Mouse (Mus musculus) skeletal muscle tissue, adult 2 months (tissue): Measurements from ENCODE around the gene Myl4.
"Not testable (repeated sequence)": the region's sequence is repeated elsewhere in the genome, so short reads cannot be mapped to it uniquely, and the experiment has no call there.

Experiments
- DNase-seq: peaks from one replicate; pipeline ENCODE4 v3.0.0-alpha.2; 2012; ENCODE audit warnings: low read depth, low spot score

Myl4 gene

GRCm38 (mm10) chr11:104571373-104571772 is 20.9 kb downstream of the Myl4 start:
- not testable (repeated sequence) for DNase-seq

- no peak for DNase-seq
Observed at GRCm38 (mm10) chr11:104572091-104572490, 21.6 kb downstream of the Myl4 start.

DNA sequence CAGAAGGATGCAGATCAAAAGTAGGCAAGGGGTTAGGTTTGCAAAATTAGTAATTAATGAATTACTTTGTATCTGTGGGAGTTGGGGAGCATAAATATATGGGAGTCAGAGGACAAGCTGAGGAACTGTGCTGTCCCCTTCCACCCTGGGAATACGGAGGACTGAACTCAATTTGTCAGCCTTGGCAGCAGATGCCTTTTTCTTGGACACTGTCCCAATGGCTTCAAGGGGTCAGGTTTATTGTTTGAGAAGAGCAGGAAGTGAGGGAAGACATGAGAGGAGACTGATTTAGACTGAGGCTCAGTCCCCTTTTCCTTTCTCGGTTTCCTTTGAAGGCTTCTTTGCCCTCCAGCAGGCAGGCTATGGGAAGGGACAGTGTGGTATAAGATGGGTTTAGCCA is 22.1 kb downstream of the Myl4 start:
- DNase-seq = no peak

DNA sequence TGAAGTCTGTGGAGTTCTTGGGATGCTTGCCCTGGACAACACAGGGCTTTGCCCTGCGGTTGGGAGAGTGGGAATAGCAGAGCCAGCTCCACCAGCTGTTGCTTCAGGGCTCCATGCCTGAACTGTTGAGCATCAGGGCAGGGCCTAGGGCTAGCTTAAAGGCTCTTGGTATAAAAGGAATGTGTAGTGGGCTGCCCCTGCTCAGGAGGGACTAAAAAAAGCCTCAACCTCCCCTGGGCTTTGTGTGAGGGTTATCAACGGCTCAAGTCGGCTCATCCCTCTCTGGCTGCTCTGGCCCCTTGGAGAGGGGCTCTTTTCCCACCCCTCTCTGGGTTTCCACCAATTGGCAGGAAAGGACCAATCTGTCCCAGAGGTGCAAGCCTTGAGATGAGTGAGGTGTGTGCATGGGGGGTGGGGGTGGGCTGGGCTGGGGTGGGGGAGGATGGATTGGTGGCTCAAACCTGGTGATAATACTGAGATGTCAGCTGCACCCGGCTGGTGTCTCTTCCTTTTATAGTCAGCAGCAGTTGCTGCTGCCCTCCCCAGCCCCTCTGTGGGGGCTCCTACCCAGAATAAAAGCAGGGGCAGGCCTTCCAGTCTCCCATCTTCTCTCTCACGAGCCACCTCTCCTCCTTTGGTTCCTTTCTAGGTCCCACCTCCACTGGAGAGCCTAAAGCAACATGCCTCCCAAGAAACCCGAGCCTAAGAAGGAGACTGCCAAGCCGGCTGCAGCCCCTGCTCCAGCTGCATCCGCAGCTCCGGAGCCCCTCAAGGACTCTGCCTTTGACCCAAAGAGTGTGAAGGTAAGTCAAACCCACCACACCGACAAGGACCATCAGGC is 26.5 kb downstream of the Myl4 start:
- no peak for DNase-seq

- no peak for DNase-seq
Observed at GRCm38 (mm10) chr11:104578074-104578473, 27.6 kb downstream of the Myl4 start.

DNA sequence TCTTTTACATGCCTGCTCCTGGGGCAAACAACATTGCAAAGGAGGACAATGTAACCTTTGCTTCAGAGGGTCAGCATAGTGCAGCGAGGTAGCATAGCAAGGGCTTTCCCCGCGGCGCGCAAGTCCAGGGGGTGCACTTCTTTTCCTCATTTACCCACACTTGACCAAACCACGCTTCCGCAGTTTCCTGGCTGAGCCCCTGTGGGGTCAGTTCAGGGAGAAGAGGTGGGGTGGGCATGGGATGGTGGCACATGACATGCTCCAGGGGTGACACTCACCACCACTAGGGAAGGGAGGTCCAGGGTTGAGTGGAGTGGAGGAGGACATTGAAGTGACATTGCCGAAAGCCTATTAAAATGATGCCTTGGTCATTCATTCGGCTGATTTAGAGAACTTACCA is 28.6 kb downstream of the Myl4 start:
- DNase-seq = no peak

DNA sequence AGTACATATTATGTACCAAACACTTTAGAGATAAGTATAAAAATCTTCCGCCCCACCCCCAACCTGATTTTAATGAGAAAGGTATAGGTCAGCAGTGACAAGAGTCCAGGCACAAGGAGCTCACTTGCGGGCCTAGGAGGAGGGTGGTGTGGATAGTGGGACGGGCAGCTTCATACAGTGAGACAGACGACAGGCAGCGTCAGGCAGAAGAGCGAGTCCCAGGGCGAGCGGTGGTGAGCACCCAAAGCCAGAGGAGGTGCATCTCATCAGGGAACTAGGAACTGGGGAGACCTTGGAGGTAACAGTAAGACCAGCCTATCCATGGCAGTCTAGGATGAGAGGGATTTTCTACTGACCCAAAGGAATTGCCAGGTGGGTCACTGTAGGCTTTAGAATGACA is 29.1 kb downstream of the Myl4 start:
- no peak for DNase-seq

DNA sequence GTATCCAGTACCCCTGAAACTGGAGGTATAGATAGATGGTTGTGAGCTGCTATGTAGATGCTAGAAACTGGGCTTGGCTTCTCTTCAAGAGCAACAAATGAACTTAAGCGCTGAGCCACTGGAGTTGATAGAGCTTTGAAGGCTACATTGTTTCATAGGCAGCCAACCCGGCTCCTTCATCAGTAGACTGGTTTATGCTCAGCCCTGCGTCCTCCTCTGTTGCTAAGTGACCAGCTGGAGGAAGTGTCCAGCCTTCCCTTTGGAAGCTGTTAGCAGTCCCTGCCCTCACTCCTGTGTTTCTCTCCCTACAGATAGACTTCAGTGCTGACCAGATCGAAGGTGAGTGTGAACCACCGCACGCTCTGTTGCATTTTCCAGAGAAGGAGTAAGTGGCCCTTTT is 29.6 kb downstream of the Myl4 start:
- DNase-seq = no peak

DNA sequence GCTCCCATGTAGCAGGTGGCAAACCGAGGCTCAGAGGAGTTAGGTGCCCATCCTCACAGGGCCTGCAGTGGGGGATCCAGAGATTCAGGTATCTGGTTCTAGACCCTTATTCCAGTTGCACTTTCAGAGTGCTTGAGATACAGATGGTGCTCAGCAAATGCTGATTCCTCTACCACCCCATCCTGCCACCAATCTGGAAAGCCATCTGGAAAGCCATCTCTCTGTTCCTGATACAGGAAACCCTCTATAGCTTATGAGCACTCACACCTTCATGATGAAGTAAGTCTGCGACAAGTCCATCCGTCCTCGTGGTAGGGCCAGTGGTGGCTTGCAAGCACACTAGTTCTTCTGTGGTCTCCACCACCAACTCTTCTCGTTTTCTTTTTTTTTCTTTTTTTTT is 30.1 kb downstream of the Myl4 start:
- no peak for DNase-seq

DNA sequence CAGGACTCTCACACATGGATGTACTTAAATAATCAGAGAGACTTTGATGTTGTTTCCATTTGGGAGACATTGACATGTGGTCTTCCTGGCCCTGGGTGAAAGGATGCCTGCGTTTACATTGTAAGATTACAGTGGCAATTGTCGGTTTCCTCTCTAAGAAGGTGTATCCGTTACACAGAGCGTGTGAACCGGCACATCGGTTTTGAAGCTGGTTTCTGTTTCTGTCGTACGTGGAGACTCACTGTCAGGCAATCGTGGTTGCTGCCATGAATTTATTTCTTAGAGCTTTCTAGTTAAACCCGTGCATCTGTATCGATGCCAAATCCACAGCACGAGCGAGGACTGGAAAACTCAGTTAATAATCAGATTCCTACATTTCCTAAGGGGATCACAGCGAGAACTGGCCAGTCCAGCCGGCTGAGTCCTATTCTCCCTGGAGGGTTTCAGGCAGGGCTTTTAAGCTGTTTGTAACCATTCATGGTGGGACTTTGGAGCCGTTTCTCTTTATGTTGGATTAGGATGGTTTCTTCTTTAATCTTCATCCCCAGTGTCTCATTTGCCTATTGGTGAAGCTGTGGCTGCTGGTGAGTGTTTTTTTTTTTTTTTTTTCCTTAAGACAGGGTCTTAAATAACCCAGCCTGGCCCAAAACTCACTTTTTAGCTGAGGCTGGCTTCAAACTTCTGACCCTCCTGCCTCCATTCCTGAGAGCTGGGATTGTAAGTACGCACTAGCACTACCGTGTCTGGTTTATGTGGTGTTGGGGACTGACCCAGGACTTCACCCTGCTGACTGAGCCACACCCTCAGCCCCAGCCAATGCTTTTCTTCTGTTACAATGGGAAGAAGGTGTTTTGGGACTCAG is 31.2 kb downstream of the Myl4 start:
- DNase-seq = no peak

- no peak for DNase-seq
Observed at GRCm38 (mm10) chr11:104582308-104582606, 31.8 kb downstream of the Myl4 start.

DNA sequence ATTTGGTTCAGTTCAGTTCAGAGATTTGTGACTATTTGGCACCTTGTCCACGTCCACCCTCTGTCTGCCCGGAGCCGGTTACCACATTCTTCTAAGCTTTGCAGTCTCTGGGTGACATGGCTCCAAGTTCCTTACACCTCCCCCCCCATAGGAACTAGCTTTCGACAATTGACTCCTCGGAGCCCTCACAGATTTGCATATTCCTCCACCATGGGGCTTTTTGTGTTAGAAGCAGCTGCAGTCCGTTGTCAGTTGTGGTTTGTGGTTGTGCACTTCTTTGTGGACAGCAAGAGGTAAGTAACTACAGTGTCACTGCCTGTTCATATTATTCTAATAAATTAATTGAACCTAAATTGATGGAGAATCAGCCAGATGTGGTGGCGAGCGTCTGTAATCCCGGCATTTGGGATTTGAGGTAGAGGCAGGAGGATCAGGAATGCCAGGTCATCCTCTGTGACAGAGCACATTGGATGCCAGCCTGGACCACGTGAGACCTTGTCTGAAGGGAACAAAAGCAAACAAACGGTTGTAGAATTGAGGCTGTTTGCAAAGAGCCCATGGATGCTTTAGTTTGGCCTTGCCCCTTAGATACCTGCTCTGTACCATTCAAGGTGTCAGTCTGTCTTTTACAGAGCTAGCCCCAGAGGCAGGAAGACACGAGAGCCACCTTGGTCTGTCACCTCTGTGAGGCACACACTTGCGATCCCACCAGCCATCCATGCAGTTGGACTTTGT is 32.3 kb downstream of the Myl4 start:
- DNase-seq = no peak

- DNase-seq = no peak
Observed at GRCm38 (mm10) chr11:104585495-104585894, 35.0 kb downstream of the Myl4 start.

GRCm38 (mm10) chr11:104587904-104588303 is 37.4 kb downstream of the Myl4 start:
- DNase-seq = no peak

GRCm38 (mm10) chr11:104588513-104588912 is 38.0 kb downstream of the Myl4 start:
- no peak for DNase-seq

GRCm38 (mm10) chr11:104589570-104589969 is 39.1 kb downstream of the Myl4 start:
- no peak for DNase-seq

DNA sequence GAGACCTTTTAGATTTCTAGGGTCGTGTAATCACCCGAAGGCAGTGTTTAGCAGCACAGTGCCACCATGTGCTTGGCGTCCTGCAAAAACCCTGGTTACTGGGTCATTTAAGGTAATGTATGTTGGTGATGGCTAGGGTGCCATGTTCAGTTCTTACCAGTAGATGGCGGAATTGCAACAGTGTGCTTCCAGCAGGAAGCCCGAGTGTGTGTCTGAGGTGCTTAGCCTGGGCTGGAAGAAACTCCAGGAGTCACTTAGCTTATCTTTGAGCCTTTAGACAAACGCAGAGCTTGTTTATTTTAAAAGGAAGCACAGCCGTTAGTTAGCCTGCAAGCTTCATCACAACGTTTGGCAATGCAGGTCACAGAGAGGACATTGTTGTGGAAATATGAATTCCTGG is 39.7 kb downstream of the Myl4 start:
- DNase-seq = peak; percentile 84

DNA sequence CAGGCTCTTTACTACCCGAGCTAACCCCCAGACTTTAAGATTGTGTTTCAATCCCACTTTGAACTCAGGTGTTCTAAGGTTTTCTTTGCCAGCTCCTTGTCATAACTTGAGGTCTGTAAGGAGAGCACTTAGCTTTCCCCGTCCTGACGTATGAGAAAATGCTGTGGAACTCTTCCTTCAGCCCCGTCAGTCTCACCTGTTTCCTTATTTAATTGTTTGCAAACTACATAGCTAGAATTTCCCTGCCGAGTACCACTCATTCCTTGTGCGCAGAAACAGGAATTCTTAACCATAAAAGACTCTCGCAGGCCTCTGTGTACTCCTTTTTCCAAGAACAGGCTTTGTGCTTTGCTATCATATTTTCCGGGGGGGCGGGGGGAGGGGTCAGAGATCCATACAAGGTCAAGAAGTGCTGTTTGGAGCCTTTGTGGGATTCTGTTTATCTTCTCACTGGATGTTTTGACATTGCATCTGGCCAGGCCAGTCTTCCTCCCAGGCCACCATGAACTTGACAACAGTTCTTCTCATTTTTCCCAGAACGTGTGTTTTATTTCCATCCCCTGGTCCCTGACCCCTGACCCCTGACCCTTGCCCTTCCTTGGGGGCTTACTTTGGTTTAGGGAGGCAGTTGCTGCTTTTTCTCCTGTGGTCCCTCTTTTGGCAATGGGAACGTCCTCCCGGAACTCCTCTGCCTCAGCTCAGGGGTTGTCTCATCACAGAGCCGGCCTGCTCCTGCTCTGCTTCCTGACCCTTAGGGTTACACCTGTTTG is 41.8 kb downstream of the Myl4 start:
- no peak for DNase-seq

DNA sequence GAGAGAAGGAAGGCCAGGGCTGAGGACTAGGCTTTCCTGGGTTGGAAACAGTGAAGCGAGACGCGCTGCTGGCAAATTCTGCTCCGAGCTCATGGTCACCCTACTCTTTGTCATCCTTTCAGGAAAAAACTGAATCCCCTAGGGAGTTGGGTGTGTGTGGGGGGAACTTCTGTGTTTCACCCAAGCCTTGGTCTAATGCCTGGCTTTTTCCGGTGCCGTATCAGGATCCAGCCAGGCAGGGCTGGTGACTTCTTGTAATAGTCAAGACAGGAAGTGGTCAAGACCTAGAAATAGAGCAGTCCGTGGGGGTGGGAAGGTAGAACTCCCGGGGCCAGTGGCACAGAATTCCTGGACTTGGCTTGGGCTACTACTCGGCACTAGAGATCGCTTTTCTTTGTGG is 45.9 kb downstream of the Myl4 start:
- no peak for DNase-seq

DNA sequence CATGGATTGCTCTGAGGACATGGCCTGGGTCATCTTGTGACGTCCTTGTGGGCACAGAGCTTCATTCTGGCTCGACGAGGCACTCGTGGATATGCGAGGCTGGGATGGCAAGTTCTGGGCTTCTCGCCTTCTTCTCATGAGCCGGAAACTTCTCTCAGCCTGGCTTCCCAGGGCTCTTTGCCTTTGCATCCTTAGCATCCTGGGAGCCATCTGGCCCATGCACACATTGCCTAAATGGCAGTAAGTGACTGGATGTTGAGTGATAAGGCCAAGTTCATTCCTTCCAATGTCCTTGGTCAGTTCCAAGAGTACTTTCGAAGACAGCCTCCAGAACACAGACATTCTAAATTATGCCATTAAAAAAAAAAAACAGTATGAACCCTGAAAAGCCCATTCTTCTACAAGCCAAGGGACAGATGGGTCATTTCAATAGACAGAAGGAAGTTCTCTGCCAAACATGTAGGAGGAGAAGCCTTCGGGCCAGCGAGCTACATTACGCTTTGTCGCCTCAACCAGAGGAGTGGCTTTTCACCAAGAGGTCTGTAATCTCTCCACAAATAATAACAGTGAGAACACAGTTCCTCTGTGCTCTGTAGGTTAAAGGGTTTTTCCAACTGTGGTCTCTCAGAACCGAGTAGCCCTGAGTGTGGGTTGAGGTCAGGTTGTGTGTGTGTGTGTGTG is 48.9 kb downstream of the Myl4 start:
- no peak for DNase-seq

DNA sequence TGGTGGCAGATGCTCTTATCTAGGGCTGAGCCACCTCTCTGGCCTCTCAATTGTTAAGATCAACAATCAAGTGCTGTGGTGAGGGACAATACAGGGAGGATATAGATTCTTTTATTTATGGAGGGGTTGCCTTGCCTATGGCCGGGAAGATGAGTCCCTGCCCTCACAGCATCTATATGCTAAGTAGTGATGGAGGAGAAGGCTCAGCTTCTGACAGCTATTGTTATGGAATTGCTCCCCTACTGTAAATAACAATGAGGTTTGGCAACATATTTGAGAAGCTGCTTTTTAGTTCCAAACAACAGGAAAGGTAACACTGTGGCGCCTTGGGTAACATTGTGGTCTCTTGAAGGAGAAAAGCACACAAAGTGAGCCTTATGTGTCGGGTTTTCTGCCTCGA is 50.2 kb downstream of the Myl4 start:
- DNase-seq = no peak
